Mouse (Mus musculus) layer of hippocampus, postnatal 36 days (tissue): ENCODE data around the gene Kif16b. TPM values are rescaled to one million over a fixed set of nuclear protein-coding genes. Genes with fewer than 3 reads are reported as not detected.

Experiments
- DNase-seq, 2 experiments: peaks; one replicate each; pipeline ENCODE4 v3.0.0; 2022
- total RNA-seq, 2 experiments: library from RNA; stranded (reverse); gene quantifications; 2 replicates each; pipeline ENCODE4 v1.2.3; 2021

The Kif16b gene
- total RNA-seq, 2 experiments from 2014 or later, result 9.7 to 10.9 TPM

DNA sequence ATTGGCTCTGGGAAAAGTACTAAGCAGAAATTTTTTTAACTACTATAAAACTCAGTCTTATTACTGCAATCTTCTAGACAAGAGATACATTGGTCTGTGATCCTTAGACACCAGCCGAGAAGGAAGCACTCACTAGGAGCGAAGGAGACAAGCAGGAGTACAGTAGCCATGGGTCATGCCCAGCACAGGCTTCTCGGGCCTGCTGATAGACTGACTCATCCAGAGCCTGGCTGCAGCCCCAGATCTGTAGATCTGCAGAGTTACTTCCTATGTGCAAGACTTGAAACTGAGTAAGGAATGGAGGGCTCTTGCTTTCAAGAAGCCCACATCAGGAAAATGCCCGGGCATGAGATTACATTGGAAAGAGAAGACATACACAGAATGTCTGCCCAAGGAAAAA is 169.0 kb downstream of the Kif16b start:
- no peak for DNase-seq

- peak; percentile 79 to 81 for DNase-seq
These were observed 169.6 kb downstream of the Kif16b start for GRCm38 (mm10) chr2:142731778-142732092.

- no peak for DNase-seq
These were observed 170.1 kb downstream of the Kif16b start for GRCm38 (mm10) chr2:142731016-142731777.

DNA sequence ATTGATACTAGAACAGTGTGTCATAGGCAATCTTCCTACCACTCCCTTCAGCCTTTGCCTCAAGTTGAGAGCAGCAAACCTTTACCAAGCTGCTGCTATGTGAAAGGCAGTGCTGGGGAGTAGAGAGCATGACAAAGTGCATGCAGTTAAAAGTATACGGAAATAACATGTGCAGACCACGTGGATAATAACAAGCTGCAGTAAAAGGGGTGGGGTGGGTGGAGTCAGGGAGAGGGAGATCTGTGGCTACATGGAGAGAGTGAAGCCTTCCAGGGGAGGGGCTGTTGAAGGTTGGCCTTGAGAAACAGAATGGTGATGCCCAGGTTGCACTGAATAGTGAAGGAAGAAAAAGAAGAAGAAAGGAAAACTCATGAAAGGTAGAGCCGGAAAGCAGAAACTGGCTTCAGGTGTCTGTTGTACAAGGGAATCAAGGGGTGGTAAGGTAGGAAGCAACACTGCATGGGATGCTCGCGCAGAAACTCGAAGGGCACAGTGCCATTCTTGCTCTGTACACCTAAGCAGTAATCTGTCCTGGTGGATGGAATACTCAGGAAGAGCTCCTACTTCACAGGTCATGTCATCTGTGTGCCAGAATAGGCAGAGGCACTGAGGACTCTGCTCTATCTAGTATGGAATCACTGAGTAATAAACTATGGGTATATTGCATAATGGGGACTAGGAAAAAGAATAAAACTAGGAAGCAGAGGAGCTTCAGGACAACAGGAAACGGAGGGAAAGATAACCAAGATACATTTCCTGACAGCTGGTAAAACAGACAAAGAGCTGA is 176.9 kb downstream of the Kif16b start:
- DNase-seq, result no peak

GRCm38 (mm10) chr2:142720174-142720573 is 181.2 kb downstream of the Kif16b start:
- DNase-seq, result no peak

- DNase-seq, result no peak
These were observed 182.3 kb downstream of the Kif16b start for GRCm38 (mm10) chr2:142718998-142719397.

DNA sequence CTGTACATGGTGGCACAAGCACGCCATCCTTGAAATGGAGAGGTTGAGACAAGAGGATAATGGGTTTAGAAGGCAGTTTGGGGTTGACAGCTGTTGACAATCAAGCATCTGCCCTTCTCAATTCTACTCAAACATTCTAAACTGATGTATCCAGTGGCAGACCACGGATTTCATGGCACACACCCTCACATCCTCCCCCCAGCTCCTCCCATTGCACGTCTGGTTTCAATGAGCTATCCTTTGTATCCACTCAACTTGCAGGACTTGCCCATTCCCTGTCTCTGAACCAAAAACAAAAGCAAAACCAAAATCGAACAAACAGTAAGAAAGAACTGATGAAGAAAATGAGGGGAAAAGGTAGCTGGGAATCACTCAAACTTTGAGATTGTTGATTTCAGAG is 183.7 kb downstream of the Kif16b start:
- no peak for DNase-seq

- no peak for DNase-seq
These were observed 185.4 kb downstream of the Kif16b start for GRCm38 (mm10) chr2:142715912-142716260.

GRCm38 (mm10) chr2:142715186-142715911 is 186.0 kb downstream of the Kif16b start:
- no peak for DNase-seq

DNA sequence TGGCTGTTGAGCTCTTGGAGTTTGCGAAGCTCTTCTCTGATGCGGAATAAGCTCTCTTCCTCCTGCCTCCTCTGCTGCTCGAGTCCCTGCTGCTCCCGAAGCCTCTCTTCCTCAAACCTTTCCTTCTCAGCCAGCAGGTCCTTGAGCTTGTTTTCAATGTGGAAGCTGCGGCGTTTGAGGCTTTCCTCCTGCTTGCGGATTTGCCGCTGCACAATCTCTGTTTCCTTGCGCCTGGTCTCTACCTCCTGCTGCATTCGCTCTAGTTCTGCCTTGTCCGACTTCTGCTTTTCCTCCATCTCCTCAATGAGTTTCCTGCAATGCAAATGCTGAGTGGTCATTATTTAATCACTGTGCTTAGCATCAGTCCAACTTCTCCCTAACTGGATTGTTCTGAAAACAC is 188.6 kb downstream of the Kif16b start:
- no peak for DNase-seq

DNA sequence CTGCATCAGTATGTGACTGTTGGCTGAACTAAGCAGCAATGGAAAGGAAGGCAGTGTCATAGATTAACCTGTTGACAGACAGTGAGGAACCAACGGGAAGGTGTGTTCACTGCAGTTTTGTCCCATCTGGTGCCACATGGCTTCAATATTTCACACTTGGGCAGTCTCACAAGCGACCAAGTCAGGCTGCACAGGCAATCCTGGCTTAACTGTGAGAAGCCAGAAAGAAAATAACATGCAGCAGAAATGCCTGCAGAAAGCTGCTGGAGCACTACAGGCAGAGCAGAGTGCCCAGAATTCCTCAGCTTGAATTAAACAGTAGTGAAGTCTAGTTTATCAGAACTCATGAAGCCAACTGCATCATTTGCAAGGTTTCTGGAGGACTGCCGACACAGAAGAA is 192.0 kb downstream of the Kif16b start:
- peak in 1 of 2 experiments; percentile 16 for DNase-seq

DNA sequence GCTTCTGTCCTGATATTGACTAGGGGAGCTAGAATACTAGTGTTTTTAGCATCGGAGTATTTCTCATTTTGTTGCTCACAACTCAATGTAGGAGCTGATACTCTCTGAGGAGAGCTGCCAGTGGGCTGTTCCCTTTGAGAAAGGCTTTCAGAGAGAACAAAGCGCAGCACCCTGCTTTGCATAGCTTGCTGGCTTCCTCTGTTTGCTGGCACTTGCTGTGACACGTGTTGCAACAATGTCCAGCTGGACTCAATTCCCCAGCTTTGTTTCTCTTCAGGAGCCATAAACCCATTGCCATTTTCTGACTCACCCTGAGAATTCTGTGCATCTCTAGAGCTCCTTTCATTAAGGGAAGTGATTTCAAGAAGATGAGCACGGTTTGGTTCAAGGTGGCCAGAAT is 200.6 kb downstream of the Kif16b start:
- DNase-seq, result peak; percentile 34 to 46

- DNase-seq, result peak; percentile 46 to 56
These were observed 202.7 kb downstream of the Kif16b start for GRCm38 (mm10) chr2:142698650-142699049.

GRCm38 (mm10) chr2:142694936-142695331 is 206.4 kb downstream of the Kif16b start:
- DNase-seq, result no peak

DNA sequence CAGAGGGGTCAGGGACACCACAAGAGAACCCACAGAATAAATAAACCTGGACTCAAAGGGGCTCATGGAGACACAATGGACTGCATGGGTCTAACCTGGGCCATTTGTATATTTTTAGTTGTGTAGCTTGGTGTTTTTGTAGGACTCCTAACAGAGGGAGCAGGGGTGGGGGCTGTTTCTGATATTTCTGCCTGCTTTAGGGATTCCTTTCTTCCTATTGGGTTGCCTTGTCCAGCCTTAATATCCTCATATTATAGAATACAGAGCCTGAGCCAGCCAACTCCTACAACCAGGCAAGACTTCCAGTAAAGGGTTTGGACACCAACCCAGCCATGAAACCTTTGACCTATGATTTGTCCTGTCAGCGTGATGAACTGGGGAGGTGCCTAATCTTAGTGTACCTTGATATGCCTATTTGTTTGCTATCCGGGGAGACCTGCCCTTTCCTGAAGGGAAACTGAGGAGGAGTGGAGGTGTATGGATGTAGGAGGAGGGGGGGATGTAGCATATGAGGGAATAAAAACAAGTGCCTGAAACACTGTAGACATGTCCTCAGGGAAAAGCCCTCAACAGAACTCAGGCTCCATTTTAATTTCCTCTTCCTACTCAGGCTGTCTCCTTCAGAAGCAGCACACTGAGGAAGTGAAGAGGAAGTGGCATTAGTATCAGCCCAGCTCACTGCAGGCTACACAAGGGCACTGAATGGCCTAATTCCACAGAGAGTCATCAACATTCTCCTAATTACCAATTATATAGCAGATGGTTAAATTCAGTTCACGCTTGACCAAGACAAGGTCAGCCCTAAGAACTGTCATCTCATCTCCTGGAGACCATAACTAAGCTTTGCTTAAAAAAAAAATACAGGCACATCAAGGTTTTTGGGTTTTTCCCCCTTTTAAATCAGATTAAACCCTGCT is 207.1 kb downstream of the Kif16b start:
- no peak for DNase-seq

GRCm38 (mm10) chr2:142693461-142693860 is 207.9 kb downstream of the Kif16b start:
- no peak for DNase-seq

DNA sequence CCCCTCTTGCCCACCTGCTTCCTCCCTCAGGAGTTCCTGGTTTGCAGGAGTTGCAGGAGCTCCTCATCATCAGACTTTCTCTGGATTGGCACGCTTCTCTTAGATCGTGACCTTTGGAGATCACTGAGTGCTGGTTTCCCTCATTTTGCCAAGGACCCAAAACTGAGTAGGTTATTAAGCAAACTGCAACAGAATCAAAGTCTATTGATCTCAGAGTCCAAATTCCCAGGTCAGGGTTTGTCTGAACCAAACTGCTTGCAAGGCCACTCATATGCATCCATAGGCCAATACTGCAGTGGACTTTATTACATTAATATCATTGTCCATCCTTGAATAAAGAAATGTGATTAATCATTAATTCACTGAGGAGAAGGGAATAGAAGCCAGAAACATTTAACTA is 211.8 kb downstream of the Kif16b start:
- no peak for DNase-seq

GRCm38 (mm10) chr2:142687936-142688514 is 213.3 kb downstream of the Kif16b start:
- no peak for DNase-seq

DNA sequence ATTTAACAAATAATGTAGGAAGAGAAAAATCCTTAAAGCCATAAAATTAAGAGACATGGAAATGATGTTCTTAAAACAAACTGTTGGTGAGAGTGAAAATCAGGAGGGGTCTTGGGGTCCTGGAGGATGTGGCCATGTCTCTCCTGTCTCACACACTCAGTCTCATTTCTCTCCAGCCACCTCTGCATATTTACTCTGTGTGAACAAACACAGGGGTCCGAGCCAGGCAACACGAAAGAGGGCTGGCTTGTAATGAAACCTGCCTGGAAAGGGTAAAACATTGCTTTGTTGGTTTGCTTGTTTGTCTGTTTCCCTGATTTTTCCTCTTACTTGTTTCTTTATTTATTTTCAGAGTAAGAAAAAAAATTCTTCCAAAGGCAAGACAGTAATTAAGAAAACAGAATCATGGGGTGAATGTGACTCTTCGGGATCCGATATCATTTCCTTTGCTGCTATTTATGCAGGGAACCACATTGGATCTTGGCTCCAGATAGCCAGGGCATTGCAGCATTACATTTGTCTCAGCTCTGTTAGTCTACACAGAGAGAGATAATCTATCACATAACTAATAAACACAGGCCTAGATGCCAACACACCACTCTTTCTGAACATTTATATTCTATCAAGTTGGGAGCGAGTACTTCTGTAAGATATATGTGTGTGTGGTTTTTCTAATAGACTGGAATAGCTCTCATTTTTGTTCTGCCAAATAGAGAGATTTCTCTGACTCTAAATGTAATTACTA is 218.2 kb downstream of the Kif16b start:
- no peak for DNase-seq

GRCm38 (mm10) chr2:142668426-142668825 is 232.9 kb downstream of the Kif16b start:
- no peak for DNase-seq

GRCm38 (mm10) chr2:142651591-142651990 is 249.7 kb downstream of the Kif16b start:
- DNase-seq, result no peak
